Mouse (Mus musculus): ENCODE data around the gene Atp2b1. TPM values are rescaled to one million over a fixed set of nuclear protein-coding genes. Genes with fewer than 3 reads are reported as not detected.

The Atp2b1 gene
- polyA plus RNA-seq, 1 experiment, result 113 TPM

- no peak overlapping the region for H3K27ac ChIP-seq (ENCODE audit: insufficient read depth, low read length)
- no peak for DNase-seq
- TF ChIP-seq POLR2A (IDR thresholded peaks at IDR 0.05; ENCODE audit: borderline replicate concordance, insufficient read depth, low read length) (no peak), CTCF (IDR thresholded peaks at IDR 0.05; ENCODE audit: borderline replicate concordance, insufficient read depth, low read depth, low read length) (no peak)
- H3K4me1 ChIP-seq (ENCODE audit: control insufficient read depth, insufficient read depth, low read length), result no peaks in the 10 kb centered on the region
- no peak overlapping the region for H3K4me3 ChIP-seq (replicated peaks; ENCODE audit: insufficient read depth, low read depth, low read length)
- no peaks in the 10 kb centered on the region for H3K27me3 ChIP-seq (ENCODE audit: control insufficient read depth, insufficient read depth, low read length)
- WGBS, result 93% methylated on average over 4 of the region's 4 CpGs
Measured at GRCm38 (mm10) chr10:98905987-98906386, 8.2 kb upstream of the Atp2b1 start.

GRCm38 (mm10) chr10:98906941-98907549 is 7.2 kb upstream of the Atp2b1 start:
- H3K27ac ChIP-seq (ENCODE audit: insufficient read depth, low read length), result no peak overlapping the region
- TF ChIP-seq CTCF (IDR thresholded peaks at IDR 0.05; ENCODE audit: borderline replicate concordance, insufficient read depth, low read depth, low read length) (no peak), POLR2A (IDR thresholded peaks at IDR 0.05; ENCODE audit: borderline replicate concordance, insufficient read depth, low read length) (no peak)
- 70% methylated on average over 5 of the region's 5 CpGs for WGBS
- H3K4me3 ChIP-seq (replicated peaks; ENCODE audit: insufficient read depth, low read depth, low read length), result no peak overlapping the region
- no peak for DNase-seq
- H3K4me1 ChIP-seq (ENCODE audit: control insufficient read depth, insufficient read depth, low read length), result no peaks in the 10 kb centered on the region
- no peaks in the 10 kb centered on the region for H3K27me3 ChIP-seq (ENCODE audit: control insufficient read depth, insufficient read depth, low read length)

DNA sequence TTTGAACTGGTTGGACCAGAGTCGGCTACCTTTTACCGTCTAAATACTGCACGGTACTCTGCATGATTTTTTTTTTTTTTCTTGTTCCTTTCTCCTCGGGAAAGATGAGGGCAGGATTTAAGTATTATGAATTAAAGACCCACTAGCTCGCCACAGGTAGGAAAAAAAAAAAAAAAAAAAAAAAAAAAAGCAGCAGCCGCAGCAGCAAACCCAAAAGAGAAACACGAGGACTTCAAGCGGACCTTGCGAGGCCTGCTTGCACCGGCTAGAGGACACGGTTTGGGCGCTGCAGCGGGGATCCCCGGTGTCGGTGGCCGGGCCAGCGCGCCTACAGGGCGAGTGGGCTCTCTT is 621 bp upstream of the Atp2b1 start:
- Histone ChIP-seq H3K4me1 (ENCODE audit: control insufficient read depth, insufficient read depth, low read length) (no peaks in the 10 kb centered on the region; the same call in 1 of the 2 replicates), H3K27me3 (ENCODE audit: control insufficient read depth, insufficient read depth, low read length) (no peaks in the 10 kb centered on the region), H3K4me3 (replicated peaks; ENCODE audit: insufficient read depth, low read depth, low read length) (peak overlapping the region; percentile 68), H3K27ac (ENCODE audit: insufficient read depth, low read length) (peak overlapping the region; percentile 97)
- TF ChIP-seq POLR2A (IDR thresholded peaks at IDR 0.05; ENCODE audit: borderline replicate concordance, insufficient read depth, low read length), result no peak
- no peak for TF ChIP-seq CTCF (IDR thresholded peaks at IDR 0.05; ENCODE audit: borderline replicate concordance, insufficient read depth, low read depth, low read length)
- 1% methylated on average over 19 of the region's 19 CpGs for WGBS
- DNase-seq, result no peak

- H3K4me3 ChIP-seq (replicated peaks; ENCODE audit: insufficient read depth, low read depth, low read length), result peak overlapping the region; percentile 97
- peak; percentile 91 for DNase-seq
- TF ChIP-seq POLR2A (IDR thresholded peaks at IDR 0.05; ENCODE audit: borderline replicate concordance, insufficient read depth, low read length) (peak; percentile 77; the same call in 1 of the 2 replicates), CTCF (IDR thresholded peaks at IDR 0.05; ENCODE audit: borderline replicate concordance, insufficient read depth, low read depth, low read length) (no peak)
- no peaks in the 10 kb centered on the region; the same call in 1 of the 2 replicates for H3K4me1 ChIP-seq (ENCODE audit: control insufficient read depth, insufficient read depth, low read length)
- H3K27ac ChIP-seq (ENCODE audit: insufficient read depth, low read length), result peak overlapping the region; percentile 100
- WGBS, result under 1% methylated on average over 43 of the region's 62 CpGs
- no peaks in the 10 kb centered on the region for H3K27me3 ChIP-seq (ENCODE audit: control insufficient read depth, insufficient read depth, low read length)
Measured at GRCm38 (mm10) chr10:98914810-98915241, 620 bp downstream of the Atp2b1 start.

DNA sequence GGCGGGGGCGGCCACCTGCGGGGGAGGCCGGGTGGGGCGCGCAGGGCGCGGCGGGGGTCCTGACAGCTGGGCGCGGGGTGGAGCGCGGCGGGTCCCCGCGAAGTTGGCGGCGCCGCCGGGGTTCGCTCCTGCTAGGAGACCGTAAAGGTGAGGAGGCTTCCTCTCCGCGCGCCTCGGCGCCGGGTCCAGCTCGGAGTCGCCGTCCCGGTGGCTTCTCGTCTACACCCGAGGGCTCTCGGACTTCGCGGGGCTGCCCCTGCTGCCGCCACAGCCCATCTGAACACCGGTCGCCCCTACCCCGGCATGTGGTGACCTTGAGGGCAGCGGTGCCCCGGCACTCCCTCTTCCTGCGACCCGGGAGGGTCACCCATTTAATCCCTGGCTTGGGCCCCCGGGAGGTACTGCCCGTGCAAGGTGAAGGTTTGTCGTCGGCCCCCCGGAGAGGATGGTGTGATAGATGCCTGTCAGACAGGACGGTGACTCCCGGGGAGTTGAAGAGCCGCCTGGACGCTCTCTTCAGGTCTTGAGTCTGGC is 1.3 kb downstream of the Atp2b1 start:
- H3K27ac ChIP-seq (ENCODE audit: insufficient read depth, low read length), result peak overlapping the region; percentile 56
- peak in 1 of 2 experiments; percentile 64 for DNase-seq
- TF ChIP-seq POLR2A (IDR thresholded peaks at IDR 0.05; ENCODE audit: borderline replicate concordance, insufficient read depth, low read length) (no peak), CTCF (IDR thresholded peaks at IDR 0.05; ENCODE audit: borderline replicate concordance, insufficient read depth, low read depth, low read length) (no peak)
- no peaks in the 10 kb centered on the region; the same call in 1 of the 2 replicates for H3K4me1 ChIP-seq (ENCODE audit: control insufficient read depth, insufficient read depth, low read length)
- no peaks in the 10 kb centered on the region for H3K27me3 ChIP-seq (ENCODE audit: control insufficient read depth, insufficient read depth, low read length)
- peak overlapping the region; percentile 97 for H3K4me3 ChIP-seq (replicated peaks; ENCODE audit: insufficient read depth, low read depth, low read length)
- WGBS, result 1% methylated on average over 54 of the region's 54 CpGs

- under 1% methylated on average over 22 of the region's 22 CpGs for WGBS
- DNase-seq, result peak; percentile 46 to 60
- H3K4me3 ChIP-seq (replicated peaks; ENCODE audit: insufficient read depth, low read depth, low read length), result peak overlapping the region; percentile 97
- H3K4me1 ChIP-seq (ENCODE audit: control insufficient read depth, insufficient read depth, low read length), result peaks cover 2% of the 10 kb centered on the region; the same call in 1 of the 2 replicates
- TF ChIP-seq CTCF (IDR thresholded peaks at IDR 0.05; ENCODE audit: borderline replicate concordance, insufficient read depth, low read depth, low read length) (no peak), POLR2A (IDR thresholded peaks at IDR 0.05; ENCODE audit: borderline replicate concordance, insufficient read depth, low read length) (no peak)
- H3K27ac ChIP-seq (ENCODE audit: insufficient read depth, low read length), result no peak overlapping the region
- no peaks in the 10 kb centered on the region for H3K27me3 ChIP-seq (ENCODE audit: control insufficient read depth, insufficient read depth, low read length)
Measured at GRCm38 (mm10) chr10:98916011-98916780, 2.0 kb downstream of the Atp2b1 start.

- H3K27ac ChIP-seq (ENCODE audit: insufficient read depth, low read length), result no peak overlapping the region; the same call in 1 of the 2 replicates
- WGBS, result 10% methylated on average over 10 of the region's 10 CpGs
- no peak for DNase-seq
- TF ChIP-seq CTCF (IDR thresholded peaks at IDR 0.05; ENCODE audit: borderline replicate concordance, insufficient read depth, low read depth, low read length), result no peak
- TF ChIP-seq POLR2A (IDR thresholded peaks at IDR 0.05; ENCODE audit: borderline replicate concordance, insufficient read depth, low read length), result no peak
- H3K4me3 ChIP-seq (replicated peaks; ENCODE audit: insufficient read depth, low read depth, low read length), result peak overlapping the region; percentile 97
- H3K4me1 ChIP-seq (ENCODE audit: control insufficient read depth, insufficient read depth, low read length), result peaks cover 4% of the 10 kb centered on the region; the same call in 1 of the 2 replicates
- H3K27me3 ChIP-seq (ENCODE audit: control insufficient read depth, insufficient read depth, low read length), result no peaks in the 10 kb centered on the region
Measured at GRCm38 (mm10) chr10:98916781-98917340, 2.7 kb downstream of the Atp2b1 start.

All from cerebellum, adult 2 months (tissue).